Mouse (Mus musculus) kidney, postnatal 4 days (tissue): ENCODE data around the gene Inpp4b.
A peak's percentile ranks its signal among the peaks of the same experiment; 100 is the strongest.

Experiments
- DNase-seq, 2 experiments: peaks; one replicate each; pipeline ENCODE4 v3.0.0; 2021; ENCODE audit warnings: mixed read lengths in 2 of 2

Gene Inpp4b

DNA sequence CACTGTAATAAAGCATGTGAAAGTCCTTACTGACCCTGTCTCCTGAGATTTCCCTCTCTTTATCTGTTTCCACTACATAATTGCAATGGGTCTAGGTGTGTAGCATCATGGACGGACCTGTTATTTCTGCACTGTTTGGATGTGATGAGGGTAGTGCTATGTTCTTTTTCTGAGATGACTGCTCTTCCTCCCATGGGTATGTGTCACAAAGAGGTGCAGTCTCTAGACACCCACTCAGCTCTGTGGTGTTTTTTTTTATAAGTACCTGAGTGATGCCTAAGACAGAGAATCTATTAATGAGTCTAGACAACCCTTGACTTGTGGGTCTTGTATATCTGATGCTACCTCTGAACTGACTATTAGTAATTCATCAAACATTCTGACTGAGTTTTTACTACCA, 393.7 kb downstream of the Inpp4b start:
- no peak for DNase-seq

GRCm38 (mm10) chr8:81742588-81742987, 400.2 kb downstream of the Inpp4b start:
- peak; percentile 4 to 19 for DNase-seq

- DNase-seq: no peak
Observed at GRCm38 (mm10) chr8:81743040-81743439, 400.7 kb downstream of the Inpp4b start.

- DNase-seq: no peak
Observed at GRCm38 (mm10) chr8:81745439-81745838, 403.1 kb downstream of the Inpp4b start.

GRCm38 (mm10) chr8:81751159-81751558, 408.8 kb downstream of the Inpp4b start:
- DNase-seq: no peak

- no peak for DNase-seq
Observed at GRCm38 (mm10) chr8:81756663-81757062, 414.3 kb downstream of the Inpp4b start.

- DNase-seq: no peak
Observed at GRCm38 (mm10) chr8:81757580-81758144, 415.3 kb downstream of the Inpp4b start.

DNA sequence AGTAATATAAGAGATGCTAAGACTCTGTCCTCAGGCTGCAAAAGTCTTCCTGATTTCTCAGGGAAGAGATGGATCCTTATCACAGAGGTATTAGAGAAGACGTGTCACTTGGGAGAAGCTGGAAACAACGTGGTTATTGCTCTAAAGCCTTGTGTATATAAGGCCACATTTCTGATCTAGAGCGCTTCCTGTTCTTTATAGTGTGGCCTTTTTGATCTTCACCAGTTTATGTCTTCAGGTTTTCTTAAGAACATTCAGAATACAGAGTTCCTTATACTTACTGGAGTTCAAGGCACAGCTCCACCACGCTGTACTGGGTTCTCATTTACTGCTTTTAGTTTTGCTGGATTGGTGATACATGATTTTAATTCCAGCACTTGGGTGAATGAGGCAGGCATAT, 419.1 kb downstream of the Inpp4b start:
- DNase-seq: no peak

- DNase-seq: no peak
Observed at GRCm38 (mm10) chr8:81766033-81766432, 423.7 kb downstream of the Inpp4b start.

- DNase-seq: peak; percentile 37 to 59
Observed at GRCm38 (mm10) chr8:81767411-81768312, 425.3 kb downstream of the Inpp4b start.

DNA sequence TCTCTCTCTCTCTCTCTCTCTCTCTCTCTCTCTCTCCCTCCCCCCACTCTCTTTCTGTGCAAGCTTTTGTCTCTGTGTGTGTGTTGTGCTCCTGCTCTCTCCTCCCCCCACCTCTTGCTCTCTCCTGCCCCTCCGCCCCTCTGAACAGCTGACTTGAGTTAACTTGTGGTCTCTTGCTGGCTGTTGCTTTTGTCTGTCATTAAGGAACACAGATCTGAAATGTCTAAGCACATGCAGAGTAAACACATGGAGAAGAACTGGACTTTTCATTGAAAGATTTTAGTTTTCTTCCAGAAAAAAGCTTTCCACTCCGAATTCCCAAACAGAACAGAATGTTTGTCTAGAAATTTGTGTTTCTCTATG, 425.9 kb downstream of the Inpp4b start:
- peak; percentile 43 to 54 for DNase-seq

DNA sequence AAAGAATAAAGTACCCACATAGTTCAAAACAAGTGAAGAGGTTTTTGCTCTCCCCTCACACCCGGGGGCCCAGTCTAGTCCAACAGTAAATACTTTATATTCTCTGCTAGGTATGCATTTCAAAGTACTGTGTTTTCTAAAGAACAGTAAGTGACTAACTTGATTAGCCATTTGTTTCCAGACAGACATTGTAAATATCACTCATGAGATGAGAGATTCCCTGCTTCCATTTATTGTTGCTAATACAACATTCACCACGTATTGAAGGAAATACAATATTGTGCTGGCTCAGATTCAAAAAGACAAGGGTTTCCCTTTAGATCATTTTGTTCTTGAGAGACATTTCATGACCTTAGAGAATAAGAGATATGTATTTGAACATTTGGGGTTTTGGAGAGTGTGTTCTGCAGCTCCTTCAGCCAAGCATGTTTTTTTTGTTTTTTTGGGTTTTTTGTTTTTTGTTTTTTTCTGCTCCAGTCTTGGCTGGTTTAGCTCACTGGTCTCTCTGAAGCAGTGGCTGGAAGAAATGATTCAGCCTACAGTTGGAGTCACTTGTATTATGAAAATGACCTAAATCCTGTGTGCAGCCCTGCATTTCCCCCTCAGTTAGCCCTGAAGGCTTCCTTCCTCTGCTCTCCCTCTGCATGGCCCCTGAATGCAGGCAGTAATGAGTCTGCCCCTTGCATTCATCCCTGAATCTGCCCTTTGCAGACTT, 426.5 kb downstream of the Inpp4b start:
- DNase-seq: no peak

DNA sequence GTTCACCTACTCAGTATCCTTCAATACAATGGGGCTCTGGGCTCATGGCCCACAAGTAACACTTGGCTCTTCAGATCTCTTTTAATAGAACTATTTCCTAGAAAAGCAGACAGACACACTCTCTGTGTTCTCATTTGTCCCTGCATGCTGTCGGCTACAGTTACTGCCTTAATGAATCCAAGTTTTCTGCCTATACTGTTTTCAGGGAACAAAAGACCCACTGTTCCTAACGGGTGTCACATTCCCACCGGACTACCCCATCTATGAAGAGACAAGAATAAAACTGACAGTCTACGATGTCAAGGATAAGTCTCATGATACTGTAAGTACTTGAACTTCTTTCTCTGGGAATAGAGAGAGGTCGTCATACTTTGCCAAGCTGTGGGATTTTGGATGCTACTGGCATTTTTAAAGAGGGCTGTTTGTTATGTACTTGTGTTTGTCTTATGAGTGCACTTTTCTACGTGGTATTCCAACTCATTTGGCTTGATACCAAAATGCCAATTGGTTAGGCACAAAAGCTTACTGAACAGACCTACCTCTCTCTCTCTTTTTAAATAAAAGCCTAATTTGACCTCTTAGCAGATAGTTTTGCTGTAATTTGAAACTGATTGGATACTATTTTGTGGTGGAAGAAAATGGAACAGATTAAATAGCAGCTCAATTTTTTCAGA, 428.4 kb downstream of the Inpp4b start:
- no peak for DNase-seq

DNA sequence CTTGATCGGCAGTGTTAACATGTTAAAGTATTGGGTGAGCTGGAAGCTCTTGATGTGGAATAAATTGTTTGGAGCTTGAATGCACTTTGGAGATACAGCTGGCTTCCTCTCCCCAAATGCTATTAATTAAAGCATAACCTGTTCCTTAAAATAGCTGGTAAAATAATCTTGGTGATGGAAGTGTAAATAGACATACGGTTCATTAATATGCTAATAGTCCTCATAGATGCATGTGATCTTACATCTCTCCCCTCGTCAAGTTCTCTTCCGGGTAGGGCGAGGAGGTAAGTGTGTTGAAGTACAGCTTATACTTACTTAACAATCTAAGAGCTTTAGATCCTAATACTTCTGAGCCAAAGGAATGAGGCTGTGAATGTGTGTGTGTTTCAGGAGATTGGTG, 430.5 kb downstream of the Inpp4b start:
- DNase-seq: no peak

- no peak for DNase-seq
Observed at GRCm38 (mm10) chr8:81773305-81773965, 431.1 kb downstream of the Inpp4b start.

GRCm38 (mm10) chr8:81774010-81774409, 431.7 kb downstream of the Inpp4b start:
- no peak for DNase-seq

DNA sequence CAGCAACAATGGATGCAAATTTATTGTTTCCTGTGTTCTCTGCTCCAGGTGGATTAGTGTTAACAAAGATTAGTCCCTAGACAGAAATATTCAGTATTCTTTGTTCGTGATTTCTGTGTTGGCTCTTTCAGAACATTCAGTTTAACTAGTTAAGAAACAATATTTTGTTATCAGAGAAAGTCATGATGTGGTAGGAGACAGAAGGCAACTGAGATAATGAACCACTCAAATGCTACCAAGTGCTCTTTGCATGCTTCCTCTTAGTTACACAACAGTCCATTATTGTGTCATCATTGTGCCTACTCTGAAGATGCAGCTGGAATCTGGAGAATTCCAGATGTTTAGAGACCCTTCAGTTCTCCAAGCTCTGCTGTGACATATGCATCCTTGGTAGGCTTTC, 432.1 kb downstream of the Inpp4b start:
- no peak for DNase-seq

GRCm38 (mm10) chr8:81776516-81777237, 434.3 kb downstream of the Inpp4b start:
- DNase-seq: no peak

- DNase-seq: no peak
Observed at GRCm38 (mm10) chr8:81777704-81778103, 435.3 kb downstream of the Inpp4b start.

GRCm38 (mm10) chr8:81779440-81779839, 437.1 kb downstream of the Inpp4b start:
- no peak for DNase-seq

DNA sequence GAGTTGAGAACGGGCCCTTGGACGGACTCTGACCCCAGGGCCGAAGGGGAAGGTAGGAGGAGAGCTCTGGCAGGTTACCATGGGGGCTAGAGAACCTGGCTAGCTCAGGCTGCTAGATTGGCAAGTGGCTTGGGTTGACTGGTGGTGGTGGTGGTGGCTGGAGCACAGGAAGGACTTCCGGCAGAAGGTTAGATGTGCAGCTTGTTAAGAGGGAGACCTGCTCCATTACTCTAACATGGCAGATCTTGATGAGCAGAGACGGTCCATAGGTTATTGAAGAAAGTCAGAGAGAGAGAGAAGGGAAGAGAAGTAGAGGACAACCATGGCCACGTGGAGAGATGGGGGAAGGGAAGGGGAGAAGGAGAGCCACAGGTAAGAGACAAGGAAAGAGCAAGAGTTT, 437.8 kb downstream of the Inpp4b start:
- no peak for DNase-seq
